Mouse (Mus musculus): ENCODE data around the gene Endod1.

Gene Endod1

DNA sequence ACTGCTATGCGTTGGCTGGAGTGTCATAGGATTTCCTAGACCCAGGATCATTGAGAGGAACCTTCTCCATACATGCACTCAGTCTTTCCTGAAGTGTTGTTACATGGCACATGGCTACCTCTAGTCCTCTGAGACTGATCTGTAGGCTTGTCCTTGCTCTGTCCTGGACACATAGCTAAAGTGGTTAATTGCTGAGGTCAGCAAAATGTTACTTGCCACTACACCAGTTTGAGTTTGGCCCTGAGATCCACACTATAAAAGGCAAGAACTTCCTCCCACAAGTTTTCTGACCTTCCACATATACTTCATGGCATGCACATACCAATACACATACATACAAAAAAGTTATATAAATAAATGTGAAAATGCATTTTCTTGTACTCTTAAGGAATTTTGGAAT is 64.7 kb downstream of the Endod1 start:
- DNase-seq (ENCODE audit: extremely low spot score), result no peak

DNA sequence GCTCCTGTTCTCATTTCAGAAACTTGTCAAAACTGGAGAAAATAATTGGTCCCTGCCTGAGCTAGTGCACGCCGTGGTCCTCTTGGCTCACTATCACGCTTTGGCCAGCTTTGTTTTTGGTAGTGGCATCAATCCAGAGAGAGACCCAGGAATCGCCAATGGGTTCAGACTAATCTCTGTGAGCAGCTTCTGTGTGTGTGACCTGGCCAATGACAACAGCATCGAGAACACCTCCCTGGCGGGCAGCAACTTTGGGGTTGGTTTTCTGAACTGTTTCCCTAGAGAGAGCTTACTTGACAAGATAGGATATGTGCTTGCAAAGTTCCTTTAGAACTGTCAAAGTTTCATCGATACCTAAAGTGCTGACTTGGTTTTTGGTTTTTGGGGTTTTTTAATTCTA is 66.8 kb downstream of the Endod1 start:
- DNase-seq (ENCODE audit: extremely low spot score), result no peak

DNA sequence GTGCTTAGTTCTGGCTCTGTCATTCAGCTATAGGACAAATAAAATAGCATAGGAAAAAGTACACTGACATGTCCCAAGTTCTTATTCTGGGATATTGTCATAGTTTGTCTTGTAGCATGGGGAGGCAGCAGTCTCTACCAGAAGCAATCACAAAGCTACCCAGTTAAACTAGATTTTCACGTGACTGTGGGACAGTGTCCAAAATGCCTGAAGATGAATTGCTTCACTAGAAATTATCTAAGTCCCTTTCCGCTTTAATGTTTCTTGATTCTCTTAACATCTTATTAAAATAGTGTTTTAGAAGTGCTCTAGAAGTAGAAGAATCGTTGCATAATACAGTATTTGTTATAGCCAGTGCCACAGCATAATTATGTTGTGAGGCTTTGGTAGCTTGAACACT is 67.3 kb downstream of the Endod1 start:
- no peak for DNase-seq (ENCODE audit: extremely low spot score)

DNA sequence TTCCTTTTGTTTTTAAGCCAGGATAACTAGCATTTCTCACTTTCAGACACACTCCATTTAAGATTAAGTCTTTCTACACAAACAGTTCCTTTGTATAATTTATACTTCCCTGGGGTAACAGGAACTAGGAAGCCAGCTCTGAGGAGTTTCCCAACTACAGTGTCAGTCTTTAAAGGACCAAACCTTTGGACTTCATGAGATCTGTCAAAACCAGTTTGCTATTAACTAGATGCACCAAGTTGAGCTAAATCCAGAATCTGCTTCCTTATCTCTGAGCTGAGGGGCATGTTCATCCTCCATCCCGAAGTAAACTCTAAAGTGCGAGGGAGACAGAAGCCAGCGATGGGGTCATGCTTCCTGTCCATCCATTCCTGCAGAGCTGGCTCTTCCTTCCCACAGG is 74.0 kb downstream of the Endod1 start:
- no peak for DNase-seq (ENCODE audit: extremely low spot score)

DNA sequence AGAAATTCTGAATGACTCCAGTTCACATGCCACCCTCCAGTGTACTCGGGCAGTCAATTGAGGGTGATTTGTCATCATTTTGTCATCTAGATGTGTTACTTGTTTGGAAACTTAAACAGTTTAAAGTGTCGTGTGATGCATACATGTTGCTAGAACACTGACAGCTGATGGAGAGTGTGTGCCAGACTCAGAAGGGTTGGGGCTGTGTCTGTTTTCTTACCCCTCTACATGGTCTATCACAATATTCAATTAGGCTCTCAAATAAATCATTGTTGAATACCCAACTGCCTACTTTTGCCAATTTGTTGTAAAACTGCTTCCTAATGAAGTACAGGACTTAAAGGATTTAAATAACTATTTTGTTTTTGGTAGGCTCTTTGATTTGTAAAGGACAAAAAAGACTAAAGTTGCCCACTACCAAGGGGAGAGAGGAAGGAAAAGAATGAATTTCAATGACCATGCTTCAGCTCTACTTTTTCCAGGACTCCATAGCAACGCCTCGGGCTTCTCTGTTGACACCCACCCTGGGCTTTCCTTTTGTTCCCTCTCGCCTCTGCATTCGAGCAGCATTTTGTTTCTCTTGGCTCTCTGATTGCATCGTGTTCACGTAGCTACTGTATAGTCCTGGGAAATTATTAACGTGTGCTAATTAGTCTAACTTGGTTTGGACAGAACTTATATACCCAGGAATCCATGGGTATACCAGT is 76.9 kb downstream of the Endod1 start:
- DNase-seq (ENCODE audit: extremely low spot score), result no peak

All from embryo, embryonic 9.5 days (tissue).